ENCODE assay signal across 14 mouse cellular contexts in the genomic region with DNA sequence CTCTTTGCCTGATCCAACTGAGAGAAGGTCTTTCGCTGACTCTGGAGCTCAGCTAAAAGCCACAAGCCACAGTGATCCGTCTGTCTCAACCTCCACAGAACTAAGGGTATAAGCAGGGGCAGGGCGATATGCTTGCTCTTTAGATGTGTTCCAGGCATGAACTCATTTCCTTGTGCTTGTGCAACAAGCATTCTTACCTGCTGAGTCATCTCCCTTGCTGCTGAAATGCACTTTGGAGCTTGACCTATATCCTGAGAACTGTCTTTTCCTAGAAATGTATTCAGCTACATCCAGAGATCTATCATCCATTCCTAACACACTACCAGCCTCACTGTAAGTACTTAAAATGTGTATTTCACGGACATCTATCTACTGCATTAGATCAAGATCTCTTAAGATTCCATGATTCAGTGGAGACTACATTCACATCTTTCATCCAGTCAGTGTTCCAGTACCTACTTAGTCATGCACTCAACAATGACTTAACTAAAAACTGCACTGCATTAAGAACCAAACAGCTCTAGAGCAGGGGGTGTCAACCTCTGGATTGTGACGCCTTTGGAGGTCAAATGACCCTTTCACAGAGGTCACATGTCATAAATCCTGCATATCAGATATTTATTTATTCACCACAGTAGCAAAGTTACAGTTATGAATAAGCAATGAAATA. TPM values are rescaled to one million over a fixed set of nuclear protein-coding genes. Genes with fewer than 3 reads are reported as not detected.
A peak's percentile ranks its signal among the peaks of the same experiment; 100 is the strongest.
DNase-seq lines count a peak whose midpoint lies in the region; ATAC-seq and TF ChIP-seq lines count a peak whose summit lies in the region.
"Had no signal": no experiment of that assay in that cellular context is flagged by ENCODE, and none has a peak within 500 bp of the region (broad histone marks: within the 10 kb centered on the region; RNA-seq: fewer than 3 reads in every experiment).

No protein-coding gene starts in this region.

- ATAC-seq in heart, embryonic 16.5 days (replicated peaks; ENCODE audit: extremely low read depth, insufficient read depth, low FRiP score), result peak; percentile 60; the same call in 1 of the 2 replicates
- no peak for ATAC-seq in megakaryocyte, adult 5-6 weeks (ENCODE audit: poor library complexity, severe bottlenecking)
- no peak for ATAC-seq in embryonic facial prominence, embryonic 14.5 days (ENCODE audit: low read depth)
- ATAC-seq in stomach, postnatal 0 days (ENCODE audit: low FRiP score, low TSS enrichment), result peak; percentile 85
- ATAC-seq in activated CD4-positive, CD25-positive, alpha-beta regulatory T cell, adult 4 months, result no peak
- ATAC-seq: midbrain, embryonic 13.5 days had no signal

- intact Hi-C loops in heart, postnatal 36 days (cut with DNase I), result no loop called here

- no peaks in the 10 kb centered on the region for H3K27me3 ChIP-seq in heart, embryonic 16.5 days (ENCODE audit: control insufficient read depth, insufficient read depth, low read length)
- no peaks in the 10 kb centered on the region for H3K27me3 ChIP-seq in megakaryocyte, embryonic 14.5 days (replicated peaks)
- H3K27me3 ChIP-seq in embryonic facial prominence, embryonic 14.5 days (replicated peaks; ENCODE audit: control insufficient read depth, insufficient read depth, low read length), result no peaks in the 10 kb centered on the region
- no peaks in the 10 kb centered on the region for H3K27me3 ChIP-seq in stomach, postnatal 0 days (ENCODE audit: control insufficient read depth, insufficient read depth, low read length)
- H3K27me3 ChIP-seq: CH12.LX; midbrain, embryonic 13.5 days had no signal

- TF ChIP-seq EP300 in stomach, postnatal 0 days (optimal IDR thresholded peaks at IDR 0.05), result no peak

- no peak for DNase-seq in heart, postnatal 36 days
- peak; percentile 42 for DNase-seq in embryonic facial prominence, embryonic 14.5 days (ENCODE audit: low spot score)
- peak; percentile 17 for DNase-seq in stomach, postnatal 0 days (ENCODE audit: low spot score)
- DNase-seq in ovary, adult 18-20 months (ENCODE audit: low spot score), result no peak
- DNase-seq: cerebellum, adult 8-10 months had no signal

- 0 out of 2 replicates have a peak, but pooled peaks cover 2% of the 10 kb centered on the region for H3K4me1 ChIP-seq in heart, embryonic 16.5 days (ENCODE audit: control insufficient read depth, insufficient read depth, low read length)
- peaks cover 5% of the 10 kb centered on the region; the same call in 1 of the 2 replicates for H3K4me1 ChIP-seq in megakaryocyte, embryonic 14.5 days
- H3K4me1 ChIP-seq in embryonic facial prominence, embryonic 14.5 days (ENCODE audit: control insufficient read depth, insufficient read depth, low read length), result no peaks in the 10 kb centered on the region
- H3K4me1 ChIP-seq in stomach, postnatal 0 days (replicated peaks; ENCODE audit: control insufficient read depth, insufficient read depth), result no peaks in the 10 kb centered on the region
- H3K4me1 ChIP-seq: midbrain, embryonic 13.5 days had no signal

- H3K9me3 ChIP-seq in heart, embryonic 16.5 days (replicated peaks; ENCODE audit: control insufficient read depth, low read length), result no peaks in the 10 kb centered on the region
- 0 out of 2 replicates have a peak, but pooled peaks cover 19% of the 10 kb centered on the region for H3K9me3 ChIP-seq in megakaryocyte, embryonic 14.5 days
- H3K9me3 ChIP-seq in embryonic facial prominence, embryonic 14.5 days (ENCODE audit: control insufficient read depth, low read length), result no peaks in the 10 kb centered on the region
- H3K9me3 ChIP-seq in stomach, postnatal 0 days (ENCODE audit: control insufficient read depth, low read length), result no peaks in the 10 kb centered on the region
- H3K9me3 ChIP-seq: midbrain, embryonic 13.5 days had no signal

- no peak overlapping the region for H3K4me2 ChIP-seq in heart, embryonic 16.5 days (ENCODE audit: low read depth, low read length)
- H3K4me2 ChIP-seq in embryonic facial prominence, embryonic 14.5 days (ENCODE audit: low read depth, low read length), result no peak overlapping the region
- no peak overlapping the region for H3K4me2 ChIP-seq in stomach, postnatal 0 days (replicated peaks; ENCODE audit: low read depth)
- H3K4me2 ChIP-seq: liver, embryonic 11.5 days; midbrain, embryonic 13.5 days had no signal

- no peak for TF ChIP-seq CTCF in stomach, postnatal 0 days (IDR thresholded peaks at IDR 0.05; ENCODE audit: low read depth)

- H3K9ac ChIP-seq in heart, embryonic 16.5 days (ENCODE audit: low read length), result no peak overlapping the region
- no peak overlapping the region for H3K9ac ChIP-seq in embryonic facial prominence, embryonic 14.5 days (ENCODE audit: low read depth, low read length)
- no peak overlapping the region for H3K9ac ChIP-seq in stomach, postnatal 0 days (ENCODE audit: low read length)
- H3K9ac ChIP-seq: midbrain, embryonic 13.5 days had no signal

- 49% methylated on average over 5 of the region's 5 CpGs for WGBS in heart, embryonic 16.5 days
- WGBS in embryonic facial prominence, embryonic 14.5 days, result 76% methylated on average over 5 of the region's 5 CpGs
- WGBS in stomach, postnatal 0 days, result 42% methylated on average over 5 of the region's 5 CpGs

- no peaks in the 10 kb centered on the region for H3K36me3 ChIP-seq in heart, embryonic 16.5 days (ENCODE audit: control insufficient read depth, insufficient read depth)
- no peaks in the 10 kb centered on the region for H3K36me3 ChIP-seq in megakaryocyte, embryonic 14.5 days (replicated peaks; ENCODE audit: low read length)
- H3K36me3 ChIP-seq in embryonic facial prominence, embryonic 14.5 days (ENCODE audit: control insufficient read depth, insufficient read depth, low read length), result no peaks in the 10 kb centered on the region
- no peaks in the 10 kb centered on the region for H3K36me3 ChIP-seq in stomach, postnatal 0 days (ENCODE audit: control insufficient read depth, insufficient read depth, low read length)
- H3K36me3 ChIP-seq: midbrain, embryonic 13.5 days had no signal

- H3K4me3 ChIP-seq in heart, embryonic 16.5 days (ENCODE audit: low read length), result no peak overlapping the region
- peak overlapping the region; percentile 12 for H3K4me3 ChIP-seq in megakaryocyte, embryonic 14.5 days (replicated peaks)
- no peak overlapping the region for H3K4me3 ChIP-seq in embryonic facial prominence, embryonic 14.5 days (ENCODE audit: low read depth, low read length)
- H3K4me3 ChIP-seq in stomach, postnatal 0 days (ENCODE audit: low read depth, low read length), result no peak overlapping the region
- H3K4me3 ChIP-seq: erythroblast, embryonic 14.5 days; midbrain, embryonic 13.5 days had no signal

- 0 out of 2 replicates have a peak overlapping the region, but pooled peaks have one; percentile 44 for H3K27ac ChIP-seq in heart, embryonic 16.5 days (ENCODE audit: low read length)
- H3K27ac ChIP-seq in embryonic facial prominence, embryonic 14.5 days (replicated peaks; ENCODE audit: low read depth, low read length), result no peak overlapping the region; the same call in 1 of the 2 replicates
- H3K27ac ChIP-seq in stomach, postnatal 0 days (replicated peaks), result peak overlapping the region; percentile 61
- H3K27ac ChIP-seq: midbrain, embryonic 13.5 days had no signal

RNA-seq across cellular contexts. Expression of gene Rbms3, which starts 58.4 kb away (rescaled TPM):
- polyA plus RNA-seq in heart, embryonic 16.5 days (2015; fragmentation: Nextera tagmentation; extraction: Ambion mirVana), result 38.3 and 39.5 TPM in 2 replicates
- 10 to 100 TPM; 10.9 to 11.6 TPM for total RNA-seq in heart, postnatal 36 days (2021)
- polyA plus RNA-seq in megakaryocyte, embryonic 14.5 days (2012; ENCODE audit: insufficient read depth, low replicate concordance), result not detected in 2 replicates
- 0.25 TPM in 1 of 2 replicates, not detected in the other for total RNA-seq in megakaryocyte, adult 5-6 weeks (2015)
- 0.04 and 0.89 TPM in 2 replicates for total RNA-seq in megakaryocyte, adult 5-6 weeks (2017)
- 86.1 and 98.9 TPM in 2 replicates for polyA plus RNA-seq in embryonic facial prominence, embryonic 14.5 days (2014; fragmentation: Nextera tagmentation; extraction: Ambion mirVana)
- 20.6 and 20.9 TPM in 2 replicates for polyA plus RNA-seq in stomach, postnatal 0 days (2015; fragmentation: Nextera tagmentation; extraction: Ambion mirVana)
- not detected for polyA plus RNA-seq in activated CD4-positive, CD25-positive, alpha-beta regulatory T cell, adult 4 months (2017; shearing (Covaris generic))
- total RNA-seq: CH12.LX; hematopoietic stem cell, adult 5-6 weeks had no signal
- polyA plus RNA-seq: erythroblast, embryonic 14.5 days had no signal

Comparison
In these comparisons a context has a peak if more than half of its experiments do, and no peak if none do; other contexts are left out.
1. ATAC-seq: peak in heart, embryonic 16.5 days (single experiment) and stomach, postnatal 0 days (single experiment); none in megakaryocyte, adult 5-6 weeks (single experiment), embryonic facial prominence, embryonic 14.5 days (single experiment) and activated CD4-positive, CD25-positive, alpha-beta regulatory T cell, adult 4 months (single experiment).
2. DNase-seq: peak in embryonic facial prominence, embryonic 14.5 days (single experiment) and stomach, postnatal 0 days (single experiment); none in heart, postnatal 36 days (0 of 2) and ovary, adult 18-20 months (single experiment).
3. RNA of gene Rbms3, which starts 58.4 kb away (polyA plus RNA-seq): 86.1 to 98.9 TPM in embryonic facial prominence, embryonic 14.5 days, 38.3 to 39.5 TPM in heart, embryonic 16.5 days and 20.6 to 20.9 TPM in stomach, postnatal 0 days; not detected in activated CD4-positive, CD25-positive, alpha-beta regulatory T cell, adult 4 months and not detected in megakaryocyte, embryonic 14.5 days; every median in the first group is over 10 times any median in the second.